Mouse (Mus musculus): ENCODE measurements at regions not wholly inside any gene's neighbourhood (a gene's known extent, or its start where the extent isn't known, plus 50 kb on each side); places are given as distances from the start of the nearest gene placed in this dataset.
A peak's percentile ranks its signal among the peaks of the same experiment; 100 is the strongest.

GRCm38 (mm10) chr4:92064592-92064991 lies 82.4 kb downstream of the Izumo3 start:
- H3K4me3 ChIP-seq (ENCODE audit: low read depth, low read length) = no peak overlapping the region
- no peak overlapping the region for H3K27ac ChIP-seq (ENCODE audit: low read depth, low read length)
- no peak for DNase-seq (ENCODE audit: low spot score, missing footprints)
- no peaks in the 10 kb centered on the region for H3K36me3 ChIP-seq (ENCODE audit: control insufficient read depth, insufficient read depth, low read length)
- no peaks in the 10 kb centered on the region for H3K9me3 ChIP-seq (ENCODE audit: control insufficient read depth, low read length)
- ATAC-seq (ENCODE audit: low FRiP score) = no peak
- no peaks in the 10 kb centered on the region for H3K27me3 ChIP-seq (ENCODE audit: control insufficient read depth, insufficient read depth, low read length)
- 89% methylated on average over 2 of the region's 2 CpGs for WGBS
- H3K4me2 ChIP-seq = no peak overlapping the region
- H3K4me1 ChIP-seq (ENCODE audit: control insufficient read depth, insufficient read depth, low read length) = no peaks in the 10 kb centered on the region
- H3K9ac ChIP-seq (ENCODE audit: low read length) = no peak overlapping the region

- Histone ChIP-seq H3K9me3 (ENCODE audit: control insufficient read depth, low read length) (no peaks in the 10 kb centered on the region), H3K4me1 (ENCODE audit: control insufficient read depth, insufficient read depth, low read length) (no peaks in the 10 kb centered on the region), H3K27me3 (ENCODE audit: control insufficient read depth, insufficient read depth, low read length) (no peaks in the 10 kb centered on the region), H3K4me3 (ENCODE audit: low read depth, low read length) (no peak overlapping the region), H3K36me3 (ENCODE audit: control insufficient read depth, insufficient read depth, low read length) (no peaks in the 10 kb centered on the region), H3K4me2 (no peak overlapping the region), H3K9ac (ENCODE audit: low read length) (no peak overlapping the region), H3K27ac (ENCODE audit: low read depth, low read length) (no peak overlapping the region)
- ATAC-seq (ENCODE audit: low FRiP score) (peak; percentile 57; the same call in 1 of the 2 replicates), DNase-seq (ENCODE audit: low spot score, missing footprints) (no peak)
- 74% methylated on average over 5 of the region's 5 CpGs for WGBS
These were observed 86.1 kb downstream of the Izumo3 start for GRCm38 (mm10) chr4:92060973-92061372.

- no peak for DNase-seq (ENCODE audit: low spot score, missing footprints)
- H3K27ac ChIP-seq (ENCODE audit: low read depth, low read length) = no peak overlapping the region
- no peak for ATAC-seq (ENCODE audit: low FRiP score)
These were observed 92.1 kb downstream of the Izumo3 start for GRCm38 (mm10) chr4:92054899-92055298.

GRCm38 (mm10) chr4:92024498-92025113 lies 122.4 kb downstream of the Izumo3 start:
- Histone ChIP-seq H3K27ac (ENCODE audit: low read depth, low read length) (no peak overlapping the region), H3K9me3 (ENCODE audit: control insufficient read depth, low read length) (no peaks in the 10 kb centered on the region), H3K4me2 (no peak overlapping the region), H3K4me3 (ENCODE audit: low read depth, low read length) (no peak overlapping the region), H3K9ac (ENCODE audit: low read length) (no peak overlapping the region), H3K27me3 (ENCODE audit: control insufficient read depth, insufficient read depth, low read length) (no peaks in the 10 kb centered on the region), H3K4me1 (ENCODE audit: control insufficient read depth, insufficient read depth, low read length) (no peaks in the 10 kb centered on the region), H3K36me3 (ENCODE audit: control insufficient read depth, insufficient read depth, low read length) (no peaks in the 10 kb centered on the region)
- WGBS = 78% methylated on average over 3 of the region's 3 CpGs
- no peak for DNase-seq (ENCODE audit: low spot score, missing footprints)
- ATAC-seq (ENCODE audit: low FRiP score) = no peak

More at GRCm38 (mm10) chr4:92054899-92055298, 92.1 kb downstream of the Izumo3 start:
- no peak overlapping the region for H3K9ac ChIP-seq (ENCODE audit: low read length)
- no peaks in the 10 kb centered on the region for H3K36me3 ChIP-seq (ENCODE audit: control insufficient read depth, insufficient read depth, low read length)
- no peak overlapping the region for H3K4me3 ChIP-seq (ENCODE audit: low read depth, low read length)
- H3K27me3 ChIP-seq (ENCODE audit: control insufficient read depth, insufficient read depth, low read length) = no peaks in the 10 kb centered on the region
- no peaks in the 10 kb centered on the region for H3K4me1 ChIP-seq (ENCODE audit: control insufficient read depth, insufficient read depth, low read length)
- no peaks in the 10 kb centered on the region for H3K9me3 ChIP-seq (ENCODE audit: control insufficient read depth, low read length)
- H3K4me2 ChIP-seq = no peak overlapping the region

- DNase-seq (ENCODE audit: low spot score, missing footprints) (no peak), ATAC-seq (ENCODE audit: low FRiP score) (no peak)
- Histone ChIP-seq H3K4me2 (no peak overlapping the region), H3K9me3 (ENCODE audit: control insufficient read depth, low read length) (no peaks in the 10 kb centered on the region; the same call in 1 of the 2 replicates), H3K36me3 (ENCODE audit: control insufficient read depth, insufficient read depth, low read length) (no peaks in the 10 kb centered on the region), H3K9ac (ENCODE audit: low read length) (no peak overlapping the region), H3K27ac (ENCODE audit: low read depth, low read length) (no peak overlapping the region), H3K27me3 (ENCODE audit: control insufficient read depth, insufficient read depth, low read length) (no peaks in the 10 kb centered on the region), H3K4me1 (ENCODE audit: control insufficient read depth, insufficient read depth, low read length) (no peaks in the 10 kb centered on the region), H3K4me3 (ENCODE audit: low read depth, low read length) (no peak overlapping the region)
- 88% methylated on average over 4 of the region's 4 CpGs for WGBS
These were observed 146.8 kb downstream of the Izumo3 start for GRCm38 (mm10) chr4:92000263-92000662.

GRCm38 (mm10) chr4:91989381-91989780 lies 157.7 kb downstream of the Izumo3 start:
- no peak for ATAC-seq (ENCODE audit: low FRiP score)
- WGBS = 77% methylated on average over 2 of the region's 2 CpGs
- no peaks in the 10 kb centered on the region for H3K9me3 ChIP-seq (ENCODE audit: control insufficient read depth, low read length)

More at GRCm38 (mm10) chr4:91989381-91989780, 157.7 kb downstream of the Izumo3 start:
- Histone ChIP-seq H3K36me3 (ENCODE audit: control insufficient read depth, insufficient read depth, low read length) (no peaks in the 10 kb centered on the region), H3K4me3 (ENCODE audit: low read depth, low read length) (no peak overlapping the region), H3K27ac (ENCODE audit: low read depth, low read length) (no peak overlapping the region), H3K4me1 (ENCODE audit: control insufficient read depth, insufficient read depth, low read length) (no peaks in the 10 kb centered on the region), H3K27me3 (ENCODE audit: control insufficient read depth, insufficient read depth, low read length) (no peaks in the 10 kb centered on the region), H3K4me2 (no peak overlapping the region), H3K9ac (ENCODE audit: low read length) (no peak overlapping the region)
- no peak for DNase-seq (ENCODE audit: low spot score, missing footprints)
